7 mouse cellular contexts compared by ENCODE assay signal in the genomic region with DNA sequence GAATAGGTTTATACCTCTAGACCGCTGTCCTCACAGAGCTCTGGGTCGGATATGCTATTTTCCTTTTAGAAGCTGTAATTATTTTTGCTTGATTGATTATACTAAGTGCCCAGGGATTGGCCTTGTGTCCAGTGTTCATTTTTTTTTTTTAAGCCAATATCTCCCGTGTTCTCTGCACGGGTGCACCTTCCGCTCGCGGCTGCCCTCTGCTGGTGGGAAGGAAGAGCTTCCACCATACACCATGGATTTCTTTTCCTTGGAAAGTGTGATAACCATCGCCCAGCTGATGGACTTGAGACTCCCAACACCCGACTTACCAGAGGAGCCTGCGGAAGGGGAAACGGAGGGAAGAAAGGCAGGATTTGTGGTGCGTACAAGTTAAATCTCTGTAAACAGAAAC. TPM values are rescaled to one million over a fixed set of nuclear protein-coding genes. Genes with fewer than 3 reads are reported as not detected.
A peak's percentile ranks its signal among the peaks of the same experiment; 100 is the strongest.
DNase-seq lines count a peak whose midpoint lies in the region; ATAC-seq and TF ChIP-seq lines count a peak whose summit lies in the region.

No protein-coding gene starts in this region.

- TF ChIP-seq CTCF in G1E (IDR thresholded peaks at IDR 0.05; ENCODE audit: low read depth, low read length): peak; percentile 72
- peak; percentile 83 for TF ChIP-seq CTCF in kidney, adult 2 months (conservative IDR thresholded peaks at IDR 0.05; ENCODE audit: insufficient read depth, insufficient read length, low read depth, low read length)

- ATAC-seq in G1E (ENCODE audit: extremely low read depth, insufficient number of reproducible peaks, low FRiP score, poor library complexity, severe bottlenecking): peak; percentile 59

- no peaks in the 10 kb centered on the region for H3K36me3 ChIP-seq in G1E (replicated peaks)
- H3K36me3 ChIP-seq in kidney, adult 2 months (ENCODE audit: control insufficient read depth, insufficient read depth, low read length): no peaks in the 10 kb centered on the region

- DNase-seq in CD4-positive, CD25-positive, alpha-beta regulatory T cell, adult 2 months (ENCODE audit: low read depth, low spot score): peak; percentile 78
- DNase-seq in G1E (ENCODE audit: low spot score): no peak
- DNase-seq in cerebellum, adult 9-10 months: peak; percentile 46
- peak; percentile 65 for DNase-seq in gastrocnemius, postnatal 14 days
- DNase-seq in kidney, adult 2 months: peak; percentile 68
- DNase-seq in lung, postnatal 10 days: peak; percentile 74
- peak; percentile 83 for DNase-seq in right cerebral cortex, postnatal 4 days

- H3K9me3 ChIP-seq in G1E (replicated peaks): no peaks in the 10 kb centered on the region

- H3K4me3 ChIP-seq in G1E (ENCODE audit: low read depth, low read length): no peak overlapping the region
- no peak overlapping the region for H3K4me3 ChIP-seq in kidney, adult 2 months (ENCODE audit: insufficient read depth, low read depth, low read length)

- 19% methylated on average over 12 of the region's 12 CpGs for WGBS in kidney, adult 2 months

- H3K27ac ChIP-seq in kidney, adult 2 months (ENCODE audit: insufficient read depth, low read depth, low read length): no peak overlapping the region

- peaks cover 7% of the 10 kb centered on the region; the same call in 1 of the 2 replicates for H3K4me1 ChIP-seq in G1E (ENCODE audit: insufficient read depth, low read depth, low read length)
- no peaks in the 10 kb centered on the region for H3K4me1 ChIP-seq in kidney, adult 2 months (ENCODE audit: control insufficient read depth, insufficient read depth, low read length)

- peaks cover 11% of the 10 kb centered on the region for H3K27me3 ChIP-seq in G1E (ENCODE audit: insufficient read depth, low read length)
- no peaks in the 10 kb centered on the region for H3K27me3 ChIP-seq in kidney, adult 2 months (replicated peaks; ENCODE audit: control insufficient read depth, insufficient read depth, low read length)

- no peak for TF ChIP-seq POLR2A in kidney, adult 2 months (IDR thresholded peaks at IDR 0.05; ENCODE audit: low read depth, low read length)

- intact Hi-C loops in gastrocnemius, postnatal 14 days (cut with DNase I; ENCODE audit: low total_unique reads): no loop called here

RNA-seq across cellular contexts. Expression of a gene that starts 3.0 kb away (rescaled TPM):
- total RNA-seq in G1E (2014; fragmentation: Nextera tagmentation): not detected in 2 replicates
- total RNA-seq in G1E (2017): not detected in 2 replicates
- not detected in 2 replicates for polyA plus RNA-seq in G1E (2012)
- not detected for total RNA-seq in gastrocnemius, postnatal 14 days (2021)
- polyA plus RNA-seq in kidney, adult 2 months (2012; rRNA removed): not detected in 2 replicates

RNA-seq across cellular contexts. Expression of a gene that starts 28.3 kb away (rescaled TPM):
- total RNA-seq in G1E (2014; fragmentation: Nextera tagmentation): 61.9 and 65.6 TPM in 2 replicates
- 66.7 and 71.6 TPM in 2 replicates for total RNA-seq in G1E (2017)
- 116 and 139 TPM in 2 replicates for polyA plus RNA-seq in G1E (2012)
- 10 to 100 TPM; 52.1 to 53.6 TPM for total RNA-seq in gastrocnemius, postnatal 14 days (2021)
- 59.7 and 63.8 TPM in 2 replicates for polyA plus RNA-seq in kidney, adult 2 months (2012; rRNA removed)

RNA-seq across cellular contexts. Expression of a gene that starts 39.1 kb away (rescaled TPM):
- total RNA-seq in G1E (2014; fragmentation: Nextera tagmentation) (not detected in 2 replicates), G1E (2017) (not detected in 2 replicates)
- polyA plus RNA-seq in G1E (2012): not detected in 2 replicates
- 100 to 1,000 TPM; 243 to 252 TPM for total RNA-seq in gastrocnemius, postnatal 14 days (2021)
- polyA plus RNA-seq in kidney, adult 2 months (2012; rRNA removed): 31.6 and 36.4 TPM in 2 replicates

RNA-seq across cellular contexts. Expression of a gene that starts 52.7 kb away (rescaled TPM):
- total RNA-seq in G1E (2014; fragmentation: Nextera tagmentation) (9.2 and 11.7 TPM in 2 replicates), G1E (2017) (9.0 and 9.5 TPM in 2 replicates)
- polyA plus RNA-seq in G1E (2012): 0.47 and 0.82 TPM in 2 replicates
- 10 to 100 TPM; 13.7 to 14.1 TPM for total RNA-seq in gastrocnemius, postnatal 14 days (2021)
- 64.4 and 65.2 TPM in 2 replicates for polyA plus RNA-seq in kidney, adult 2 months (2012; rRNA removed)

Comparison
In these comparisons a context has a peak if more than half of its experiments do, and no peak if none do; other contexts are left out.
1. RNA of a gene that starts 39.1 kb away (total RNA-seq): 243 to 252 TPM in gastrocnemius, postnatal 14 days; not detected in G1E; every median in the first group is over 100 times any median in the second.